In genomic region chr6:146973406-146973805, GRCm38 (mm10) we compare ENCODE assay signal across 22 mouse cellular contexts. TPM values are rescaled to one million over a fixed set of nuclear protein-coding genes. Genes with fewer than 3 reads are reported as not detected.
"Had no signal": no experiment of that assay in that cellular context is flagged by ENCODE, and none has a peak within 500 bp of the region (broad histone marks: within the 10 kb centered on the region; RNA-seq: fewer than 3 reads in every experiment).

No protein-coding gene starts in this region.

- H3K27ac ChIP-seq: kidney, postnatal 0 days; limb, embryonic 13.5 days; liver, embryonic 14.5 days; midbrain, embryonic 10.5 days; midbrain, embryonic 15.5 days; neural tube, embryonic 12.5 days had no signal

- H3K4me3 ChIP-seq: limb, embryonic 13.5 days; midbrain, embryonic 10.5 days; midbrain, embryonic 15.5 days; neural tube, embryonic 12.5 days had no signal

- H3K36me3 ChIP-seq: midbrain, embryonic 10.5 days; midbrain, embryonic 15.5 days; neural tube, embryonic 12.5 days had no signal

- DNase-seq: kidney, postnatal 36 days; left cerebral cortex, postnatal 4 days; lung, adult 18-20 months; lung, postnatal 4 days; thymus, adult 2 months; thymus, postnatal 25 days had no signal

- H3K4me2 ChIP-seq: limb, embryonic 13.5 days; midbrain, embryonic 15.5 days; neural tube, embryonic 12.5 days had no signal

- H3K9me3 ChIP-seq: limb, embryonic 13.5 days; midbrain, embryonic 10.5 days; midbrain, embryonic 15.5 days; neural tube, embryonic 12.5 days had no signal

- H3K4me1 ChIP-seq: midbrain, embryonic 15.5 days; neural tube, embryonic 12.5 days had no signal

- H3K9ac ChIP-seq: limb, embryonic 13.5 days; liver, embryonic 14.5 days; midbrain, embryonic 15.5 days; neural tube, embryonic 12.5 days had no signal

- ATAC-seq: lung, postnatal 0 days; midbrain, embryonic 15.5 days had no signal

- H3K27me3 ChIP-seq: limb, embryonic 13.5 days; midbrain, embryonic 15.5 days; neural tube, embryonic 12.5 days had no signal

RNA-seq across cellular contexts. Expression of gene 1700034J05Rik, which starts 19.2 kb away (rescaled TPM):
- total RNA-seq: layer of hippocampus, adult 18-20 months; layer of hippocampus, postnatal 14 days; left cerebral cortex, adult 18-20 months; left cerebral cortex, postnatal 10 days; left cerebral cortex, postnatal 4 days; liver, adult 2 months; megakaryocyte, adult 5-6 weeks; neutrophil, adult 5-6 weeks had no signal
- polyA plus RNA-seq: liver, adult 2 months; liver, embryonic 14.5 days; midbrain, embryonic 15.5 days; stomach, postnatal 0 days; thymus, adult 2 months; urinary bladder, adult 2 months had no signal
